Mouse (Mus musculus) G1E (cell line): ENCODE results near the gene Myh7b.

Source experiments
- CTCF ChIP-seq: IDR thresholded peaks from 2 replicates; pipeline ENCODE4 v1.5.1; 2012; ENCODE audit warnings: low read depth, low read length, inconsistent platforms, mixed read lengths
- GATA1 ChIP-seq: IDR thresholded peaks from 2 replicates; pipeline ENCODE4 v1.6.1; 2012; ENCODE audit warnings: borderline replicate concordance, low read length, inconsistent platforms, mixed read lengths
- TAL1 ChIP-seq: conservative IDR thresholded peaks from 2 replicates; pipeline ENCODE4 v1.6.1; 2012; ENCODE audit warnings: low read depth, low read length, inconsistent platforms, mixed read lengths

DNA sequence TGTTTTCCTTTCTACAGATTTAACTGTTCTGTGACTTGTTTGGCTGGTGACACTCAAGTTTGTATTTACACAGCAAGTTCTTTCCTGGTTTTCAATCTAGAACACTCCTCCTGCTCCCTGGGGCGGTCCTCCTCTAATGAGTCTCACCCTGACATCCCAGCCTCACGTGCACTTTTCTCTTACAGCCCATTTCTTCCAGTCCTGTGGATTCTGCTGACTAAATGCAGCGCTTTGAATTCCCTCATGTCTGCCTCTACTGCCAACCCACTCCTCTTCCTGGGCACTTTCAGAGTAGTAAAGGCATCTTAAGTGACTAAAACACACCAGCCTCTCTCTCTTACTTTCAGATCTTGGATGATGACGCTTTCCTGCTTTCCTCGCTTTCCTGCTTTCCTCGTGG, 19.3 kb upstream of the Myh7b start:
- TF ChIP-seq CTCF (no peak), GATA1 (no peak), TAL1 (no peak)
